Mouse (Mus musculus) mature B cell (primary cell): ENCODE results near the gene 1700109H08Rik.
"Not testable (repeated sequence)": the region's sequence is repeated elsewhere in the genome, so short reads cannot be mapped to it uniquely, and the experiment has no call there.

Source experiments
- in situ Hi-C: fragments of 300-500 bp; cut with MboI; formaldehyde crosslinking; loops from 2 replicates; pipeline ENCODE4 v1.14.3; 2019

The 1700109H08Rik gene

GRCm38 (mm10) chr5:3571266-3571665, at the start of gene 1700109H08Rik:
Gene 1700109H08Rik, plus strand, starts transcription at chr5:3571566.
- in situ Hi-C loops = no loop called here

- in situ Hi-C loops = no loop called here
Observed at GRCm38 (mm10) chr5:3521741-3522140, 49.6 kb upstream of the 1700109H08Rik start.

- in situ Hi-C loops = no loop called here
Observed at GRCm38 (mm10) chr5:3522826-3523225, 48.5 kb upstream of the 1700109H08Rik start.

GRCm38 (mm10) chr5:3527041-3527691, 44.2 kb upstream of the 1700109H08Rik start:
- in situ Hi-C loops = no loop called here

- in situ Hi-C loops = no loop called here
Observed at GRCm38 (mm10) chr5:3529585-3530189, 41.7 kb upstream of the 1700109H08Rik start.

- in situ Hi-C loops = not testable (repeated sequence)
Observed at GRCm38 (mm10) chr5:3532048-3532447, 39.3 kb upstream of the 1700109H08Rik start.

GRCm38 (mm10) chr5:3536592-3537212, 34.7 kb upstream of the 1700109H08Rik start:
- in situ Hi-C loops = no loop called here

GRCm38 (mm10) chr5:3538505-3539472, 32.6 kb upstream of the 1700109H08Rik start:
- in situ Hi-C loops = no loop called here

- in situ Hi-C loops = no loop called here
Observed at GRCm38 (mm10) chr5:3541871-3542270, 29.5 kb upstream of the 1700109H08Rik start.

- in situ Hi-C loops = no loop called here
Observed at GRCm38 (mm10) chr5:3543629-3544479, 27.5 kb upstream of the 1700109H08Rik start, which contains the start of gene Fam133b. Gene Fam133b, plus strand, starts transcription at chr5:3543833.

- in situ Hi-C loops = no loop called here
Observed at GRCm38 (mm10) chr5:3544480-3544769, 26.9 kb upstream of the 1700109H08Rik start.

- in situ Hi-C loops = no loop called here
Observed at GRCm38 (mm10) chr5:3546226-3546625, 25.1 kb upstream of the 1700109H08Rik start.

GRCm38 (mm10) chr5:3551481-3551880, 19.9 kb upstream of the 1700109H08Rik start:
- in situ Hi-C loops = no loop called here

- in situ Hi-C loops = no loop called here
Observed at GRCm38 (mm10) chr5:3554198-3554597, 17.2 kb upstream of the 1700109H08Rik start.

GRCm38 (mm10) chr5:3574825-3575224, 3.5 kb downstream of the 1700109H08Rik start:
- in situ Hi-C loops = no loop called here

- in situ Hi-C loops = no loop called here
Observed at GRCm38 (mm10) chr5:3577939-3578338, 6.6 kb downstream of the 1700109H08Rik start.

GRCm38 (mm10) chr5:3579066-3579465, 7.7 kb downstream of the 1700109H08Rik start:
- in situ Hi-C loops = no loop called here

- in situ Hi-C loops = no loop called here
Observed at GRCm38 (mm10) chr5:3595693-3596398, 24.5 kb downstream of the 1700109H08Rik start, which contains the start of gene Pex1. Gene Pex1, plus strand, starts transcription at chr5:3596066.

- in situ Hi-C loops = no loop called here
Observed at GRCm38 (mm10) chr5:3596399-3596766, 25.0 kb downstream of the 1700109H08Rik start, which contains the start of gene Rbm48. Gene Rbm48, minus strand, starts transcription at chr5:3596585.

GRCm38 (mm10) chr5:3597171-3597570, 25.8 kb downstream of the 1700109H08Rik start:
- in situ Hi-C loops = no loop called here
